Mouse (Mus musculus) skeletal muscle tissue, adult 2 months (tissue): ENCODE data around the gene Rrbp1.

Source experiments
- DNase-seq: peaks from one replicate; pipeline ENCODE4 v3.0.0-alpha.2; 2012; ENCODE audit warnings: low read depth, low spot score

Gene Rrbp1

DNA sequence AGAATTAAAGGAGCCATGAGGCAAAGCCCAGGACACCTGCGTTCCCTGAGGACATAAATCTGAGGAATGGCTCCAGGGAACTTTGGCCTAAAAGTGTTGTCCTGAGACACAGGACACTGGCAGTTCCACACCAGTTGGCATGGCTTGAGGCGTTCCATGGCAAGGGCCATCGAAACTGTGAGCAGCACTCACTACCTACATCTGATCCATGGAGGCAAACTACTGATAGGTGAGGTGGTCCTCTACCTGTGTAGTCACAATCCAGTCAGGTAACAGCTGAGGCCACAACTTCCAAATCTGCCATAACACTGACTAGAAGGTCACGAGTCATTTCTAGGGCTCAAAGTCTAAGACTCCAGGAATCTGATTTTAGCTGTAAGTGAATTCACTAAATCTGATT lies 55.3 kb downstream of the Rrbp1 start:
- DNase-seq, result no peak

DNA sequence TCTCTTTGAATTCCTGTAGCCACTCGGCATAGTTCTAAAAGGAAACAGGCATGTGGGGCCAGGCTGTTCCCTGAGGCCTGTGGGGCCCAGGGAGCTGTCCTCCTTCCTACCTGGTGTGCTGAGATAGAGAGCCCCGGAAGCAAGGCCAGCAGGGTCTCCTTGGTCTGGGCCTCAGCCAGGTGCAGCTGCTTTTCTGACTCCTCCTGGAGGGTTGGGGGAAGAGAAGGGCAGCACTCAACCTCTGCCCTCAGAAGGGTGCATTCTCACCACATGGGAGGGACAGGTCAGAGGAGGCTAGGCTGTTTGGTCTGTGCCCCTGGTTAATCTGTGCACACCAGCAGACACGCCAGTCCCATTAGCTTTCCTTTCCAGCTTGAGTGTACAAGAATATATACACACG lies 56.1 kb downstream of the Rrbp1 start:
- no peak for DNase-seq

DNA sequence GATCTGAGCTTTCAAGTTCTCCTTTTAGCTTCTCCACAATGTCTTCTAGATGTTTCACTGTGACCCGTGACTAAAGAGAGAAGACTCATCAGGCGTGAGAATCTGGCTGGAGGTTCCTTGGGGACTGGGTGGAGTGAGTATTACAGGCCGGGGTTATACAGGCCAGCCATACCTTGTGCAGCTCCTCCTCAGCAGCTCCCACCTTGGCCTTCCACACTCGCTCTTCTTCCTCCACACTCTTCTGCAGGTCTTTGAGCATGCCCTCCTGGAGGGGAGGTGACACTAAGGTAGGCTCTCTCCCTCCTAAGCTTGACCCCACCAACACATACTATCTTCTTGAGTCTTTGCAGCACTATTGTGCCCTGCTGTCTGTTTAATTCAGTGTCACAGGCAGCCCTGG lies 57.1 kb downstream of the Rrbp1 start:
- no peak for DNase-seq

DNA sequence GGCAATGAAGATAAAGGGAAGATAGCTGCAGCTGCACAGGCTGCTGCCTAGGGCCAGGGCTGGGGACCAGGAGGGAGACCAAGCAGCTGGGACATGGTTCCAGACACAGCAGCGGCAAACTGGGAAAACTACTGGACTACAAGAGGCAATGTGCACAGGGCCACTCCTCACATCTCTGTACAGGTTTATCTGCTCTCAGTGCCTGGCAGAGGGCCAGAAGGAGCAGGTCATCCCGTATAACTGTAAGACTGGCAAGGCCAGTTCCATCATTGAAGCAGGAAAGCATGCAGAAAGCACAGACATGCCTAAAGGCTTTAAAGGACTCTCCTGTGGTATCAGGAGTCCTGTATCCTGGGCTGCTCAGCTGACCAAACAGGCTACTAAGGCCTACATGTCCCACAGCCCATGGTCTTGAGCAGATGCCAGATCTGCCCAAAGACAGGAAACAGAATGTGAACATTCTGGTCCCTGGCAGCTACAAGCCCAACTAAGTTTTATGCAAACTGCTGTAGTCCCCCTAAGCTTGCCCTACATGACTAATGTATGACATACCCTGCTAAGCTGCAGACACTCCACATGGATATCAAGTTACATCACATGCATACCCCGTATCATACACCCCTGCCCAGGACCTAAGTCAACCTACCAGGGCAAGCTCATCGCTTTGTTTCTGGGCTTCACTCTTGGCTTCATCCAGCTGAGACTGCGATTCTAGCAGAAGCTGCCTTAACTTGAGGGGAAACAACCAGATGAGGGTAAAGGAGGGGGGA lies 59.3 kb downstream of the Rrbp1 start:
- DNase-seq, result no peak

DNA sequence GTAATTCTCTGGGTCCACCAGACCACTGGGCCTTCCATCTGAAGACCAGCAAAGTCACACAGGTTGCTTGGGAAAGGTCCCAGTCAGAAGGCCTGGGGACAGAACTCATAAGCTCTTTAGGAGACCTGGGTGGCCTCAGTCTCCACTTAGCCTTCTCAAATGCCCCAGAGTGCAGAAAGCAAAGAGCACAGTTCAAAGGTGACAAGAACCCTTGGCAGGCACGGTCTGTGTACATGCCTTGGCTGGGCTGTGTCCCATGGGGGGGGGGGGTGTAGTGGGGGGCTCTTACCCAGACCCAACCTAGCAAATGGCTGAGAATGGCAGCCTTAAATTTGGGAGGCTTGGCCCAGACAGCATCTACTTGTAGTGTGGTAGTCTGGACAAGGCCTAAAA lies 60.0 kb downstream of the Rrbp1 start:
- DNase-seq, result no peak

DNA sequence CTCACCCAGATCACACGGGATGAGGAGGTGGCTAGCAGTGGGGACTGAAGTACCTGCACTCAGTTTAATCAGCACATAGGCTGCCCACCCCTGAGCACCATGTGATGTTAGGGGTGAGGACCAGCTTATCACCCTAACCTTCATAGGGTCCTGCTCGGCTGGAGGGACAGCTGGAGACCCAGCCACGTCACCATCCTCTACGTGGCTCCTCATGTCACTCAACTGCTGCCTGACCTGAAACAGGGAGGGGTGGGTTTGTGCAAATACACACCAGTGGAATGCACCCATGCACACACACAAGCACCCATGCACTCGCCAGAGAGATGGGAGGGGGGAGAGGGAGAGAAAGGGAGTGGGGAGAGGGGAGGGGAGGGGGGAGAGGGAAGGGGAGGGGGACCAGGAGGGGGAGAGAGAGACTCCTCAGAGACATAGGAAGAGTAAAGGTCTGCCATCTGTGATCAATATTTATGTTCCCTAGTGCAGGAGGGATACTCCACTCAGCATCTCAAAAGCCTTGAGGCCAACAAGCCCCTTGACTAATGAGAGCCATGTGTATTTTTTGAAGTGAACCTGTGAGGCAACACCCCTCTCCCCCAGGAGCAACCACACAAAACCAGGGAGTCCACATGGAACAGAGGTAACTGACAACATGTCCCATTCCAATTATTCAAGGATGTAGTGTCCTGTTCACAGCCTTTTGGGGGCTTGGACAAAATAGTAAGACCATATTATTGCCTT lies 60.6 kb downstream of the Rrbp1 start:
- no peak for DNase-seq

DNA sequence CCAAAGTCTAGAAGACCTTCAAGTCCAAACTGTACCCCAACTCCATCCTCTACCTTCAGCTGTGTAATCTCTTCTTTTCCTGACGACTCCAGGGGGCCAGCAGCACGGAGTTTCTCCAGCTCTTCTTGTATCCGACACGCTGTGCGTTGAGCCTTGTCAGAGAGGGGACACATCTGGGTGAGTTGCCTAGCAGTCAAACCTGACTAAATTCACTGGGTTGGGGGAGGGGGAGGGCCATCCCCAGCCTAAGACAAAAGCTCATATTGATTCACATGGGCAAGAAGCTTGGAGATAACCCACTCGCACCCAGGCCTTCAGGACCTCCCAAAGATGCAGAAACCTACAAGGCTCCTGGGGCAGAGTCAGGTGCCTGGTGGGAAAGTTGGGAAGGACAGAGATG lies 61.8 kb downstream of the Rrbp1 start:
- DNase-seq, result no peak

DNA sequence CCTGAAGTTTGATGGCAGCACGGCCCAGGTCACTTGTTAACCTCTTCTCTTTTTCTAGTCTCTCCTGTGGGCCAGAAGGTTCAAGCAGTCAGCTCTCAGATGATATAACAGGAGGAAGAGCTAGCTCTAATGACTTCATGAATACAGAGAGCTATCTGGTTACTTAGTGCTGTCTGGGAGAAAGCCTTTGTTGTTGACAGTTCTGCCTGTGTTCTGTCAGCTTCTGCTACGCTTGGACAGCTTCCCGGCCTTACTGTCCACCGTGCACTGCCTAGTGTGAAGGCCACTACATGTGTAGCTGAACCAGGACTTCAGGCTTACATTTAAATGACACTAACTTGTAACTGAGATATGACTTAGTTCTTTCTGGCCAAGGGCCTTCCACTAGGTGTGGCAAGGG lies 62.6 kb downstream of the Rrbp1 start:
- DNase-seq, result no peak

DNA sequence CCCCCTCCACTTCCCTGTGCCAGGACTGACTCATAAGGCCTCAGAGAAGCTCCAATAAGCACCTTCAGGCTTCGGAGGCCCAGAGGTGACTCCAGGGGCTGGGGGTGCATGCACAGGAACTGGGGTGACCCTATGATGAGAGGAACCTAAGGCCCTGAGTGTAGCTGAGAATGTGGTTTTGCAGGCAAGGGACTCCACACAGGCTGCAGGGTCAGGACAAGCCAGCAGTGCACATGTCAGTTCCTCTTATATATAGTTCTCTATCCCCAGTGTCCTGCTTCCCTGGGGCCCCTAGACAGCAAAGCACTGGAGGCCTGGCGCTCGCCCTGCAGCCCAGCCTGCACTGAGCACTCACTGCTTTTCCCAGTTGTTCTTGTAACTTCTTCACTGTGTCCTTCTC lies 63.1 kb downstream of the Rrbp1 start:
- DNase-seq, result no peak

DNA sequence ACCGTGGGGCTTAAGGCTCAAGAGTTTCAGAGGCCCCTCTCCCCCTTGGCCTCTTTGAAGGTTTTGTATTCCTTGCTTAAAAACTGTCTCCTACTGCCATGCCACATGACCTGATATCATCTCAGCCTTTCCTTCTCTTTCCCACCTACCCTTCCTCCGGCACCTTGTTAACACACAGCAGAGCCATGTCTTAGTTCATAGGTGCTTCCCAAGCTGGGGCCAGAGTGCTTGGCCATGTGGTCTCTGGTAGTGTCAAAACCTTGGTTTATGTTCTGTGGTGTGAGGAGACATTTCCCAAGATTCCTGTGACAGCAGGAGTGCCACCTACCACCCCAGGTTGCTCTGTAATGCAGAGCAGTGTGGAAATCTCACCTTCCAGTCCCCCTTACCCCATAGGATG lies 64.7 kb downstream of the Rrbp1 start:
- no peak for DNase-seq

DNA sequence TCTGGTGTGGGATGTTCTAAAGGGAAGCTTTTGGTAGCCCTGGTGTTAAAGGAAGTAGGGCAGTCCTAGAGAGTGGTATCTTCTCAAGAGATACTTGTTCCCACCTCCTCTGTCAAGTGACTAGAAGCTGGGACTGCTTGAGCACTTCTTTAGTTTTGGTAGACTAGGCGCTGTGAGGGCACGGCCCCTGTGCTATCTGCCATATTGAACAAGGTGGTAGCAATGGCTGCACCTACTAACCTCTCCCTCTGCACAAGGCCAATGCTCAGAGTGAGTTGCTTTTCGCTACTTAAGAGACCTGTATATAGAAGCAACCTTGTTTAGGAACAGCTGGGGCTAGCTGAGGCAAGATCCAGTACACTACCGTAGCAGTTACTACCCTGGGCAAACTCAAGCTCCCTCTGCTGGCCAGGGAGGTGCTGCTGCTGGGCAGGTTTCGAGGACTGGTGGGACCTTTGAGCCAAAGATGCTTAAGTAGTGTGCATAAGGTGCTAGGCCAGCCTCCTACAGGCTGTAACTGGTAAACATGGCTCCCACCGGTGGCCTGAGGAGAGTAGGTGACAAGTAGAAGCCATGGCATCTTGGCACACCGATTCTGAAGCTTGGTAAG lies 65.5 kb downstream of the Rrbp1 start:
- DNase-seq, result no peak

DNA sequence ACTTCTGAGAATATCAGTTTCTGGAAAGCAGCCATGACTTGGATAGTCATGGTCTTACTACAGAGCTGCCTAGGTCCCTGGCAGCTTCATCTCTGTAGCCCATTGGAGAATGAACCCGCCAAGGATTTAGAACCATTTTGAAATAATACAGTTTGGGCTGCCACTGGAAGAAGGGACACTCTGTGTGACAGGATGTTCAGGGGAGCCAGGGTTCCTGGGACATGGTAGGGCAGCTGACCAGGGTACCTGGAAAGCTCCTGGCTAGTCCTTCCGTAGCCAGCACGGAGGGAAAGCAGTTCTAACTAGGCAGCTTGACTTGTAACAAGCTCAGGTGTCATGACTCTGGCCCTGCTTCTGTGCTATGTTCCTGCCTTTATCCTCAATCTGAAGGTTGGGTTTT lies 66.3 kb downstream of the Rrbp1 start:
- no peak for DNase-seq

DNA sequence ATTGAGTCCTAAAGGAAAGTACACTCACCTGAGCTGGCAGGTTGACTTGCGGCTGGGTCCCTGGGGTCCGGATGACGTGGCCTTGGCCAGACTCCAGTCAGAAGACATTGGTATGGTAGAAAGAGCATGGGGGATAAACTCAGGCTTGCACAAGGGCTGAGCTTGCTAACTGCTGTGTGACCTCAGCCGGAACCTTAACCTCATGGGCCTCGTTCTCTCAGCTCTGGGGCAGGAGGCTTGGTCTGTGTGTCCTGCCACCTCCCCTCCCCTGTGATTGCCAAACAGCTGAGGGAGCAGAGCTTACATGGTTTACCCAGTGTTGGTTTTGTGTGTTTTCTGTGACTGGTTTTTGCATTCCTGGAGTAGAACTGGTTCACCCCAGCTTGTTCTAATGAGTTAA lies 70.7 kb downstream of the Rrbp1 start:
- no peak for DNase-seq

DNA sequence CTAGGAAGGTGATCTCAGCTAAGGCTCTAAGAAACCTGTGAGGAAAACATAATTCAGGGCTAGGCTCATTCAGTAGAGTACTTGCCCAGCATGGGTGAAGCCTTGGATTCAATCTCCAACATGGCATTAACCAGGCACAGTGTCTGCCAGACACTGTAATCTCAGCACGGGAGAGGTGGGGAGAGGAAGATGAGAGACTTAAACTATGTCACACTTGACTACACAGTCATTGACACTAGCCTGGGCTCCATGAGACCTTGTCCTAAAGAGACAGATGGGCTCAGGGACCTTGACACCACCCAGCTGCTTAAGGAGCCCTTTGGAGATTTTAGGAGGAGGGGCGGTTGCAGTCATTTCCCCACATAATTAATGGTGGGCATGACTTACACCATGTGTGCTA lies 73.2 kb downstream of the Rrbp1 start:
- DNase-seq, result no peak

DNA sequence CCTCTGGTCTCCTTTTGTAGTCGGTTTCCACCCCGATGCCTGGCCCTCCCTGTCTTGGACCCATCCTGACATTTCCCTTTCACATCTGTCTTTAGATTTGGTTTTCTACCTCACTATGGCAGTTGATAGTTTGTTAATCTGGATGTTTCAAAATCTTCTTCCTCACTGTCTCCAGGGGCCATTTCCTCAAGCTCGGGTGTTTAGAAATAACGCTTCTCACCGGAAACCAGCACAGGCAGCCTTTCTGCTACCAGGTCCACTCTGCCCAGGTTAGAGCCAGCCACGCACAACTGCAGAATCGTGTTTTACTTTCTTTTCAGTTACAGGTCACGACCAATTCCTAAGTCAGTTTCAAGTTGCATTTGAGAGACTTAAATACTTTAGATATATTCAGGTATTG lies 76.6 kb downstream of the Rrbp1 start:
- no peak for DNase-seq

DNA sequence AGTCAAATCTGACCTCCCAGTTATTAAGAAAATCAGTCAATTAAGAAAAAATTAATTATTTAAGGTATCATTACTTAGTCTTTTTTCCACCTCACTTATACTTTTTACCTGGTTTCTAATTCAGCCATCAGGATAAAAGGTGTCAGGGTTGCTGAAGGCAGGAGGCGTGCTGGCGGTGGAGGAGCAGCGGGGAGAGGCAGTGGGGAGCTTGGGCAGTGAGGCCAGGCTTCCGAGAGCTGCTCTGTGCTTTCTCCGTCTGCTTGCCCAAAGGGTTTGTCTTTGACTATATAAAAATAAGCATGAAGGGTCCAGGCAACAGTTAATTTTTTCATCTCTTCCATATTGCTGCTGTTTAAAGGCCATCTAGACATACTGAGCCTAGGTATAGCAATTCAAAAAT lies 77.5 kb downstream of the Rrbp1 start:
- DNase-seq, result no peak

DNA sequence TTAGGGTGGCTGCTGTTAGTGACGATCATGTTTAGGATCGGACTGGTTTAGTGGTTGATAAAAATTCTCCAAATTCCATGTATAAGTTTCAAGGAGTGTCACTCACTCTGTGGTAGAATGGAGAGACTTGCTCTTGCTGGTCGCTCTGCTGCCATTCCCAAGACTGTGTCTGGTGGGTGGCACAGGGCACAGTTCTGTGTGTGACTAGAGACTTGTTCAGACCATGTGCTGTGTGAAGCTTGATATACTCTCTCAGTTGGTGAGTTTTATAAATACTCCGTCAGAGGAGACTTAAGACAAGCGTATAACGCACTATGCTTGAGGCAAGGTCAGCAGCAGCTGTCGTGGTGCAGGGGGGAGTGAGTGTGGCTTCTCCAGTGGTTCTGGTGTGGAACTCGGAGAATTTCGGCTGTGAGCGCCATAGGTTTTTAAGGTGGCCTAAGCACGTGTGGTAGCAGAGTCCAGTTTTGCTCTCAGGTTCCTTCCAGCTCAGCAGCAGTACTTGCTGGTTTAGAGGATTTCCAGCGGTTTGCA lies 78.7 kb downstream of the Rrbp1 start:
- DNase-seq, result peak; percentile 34

DNA sequence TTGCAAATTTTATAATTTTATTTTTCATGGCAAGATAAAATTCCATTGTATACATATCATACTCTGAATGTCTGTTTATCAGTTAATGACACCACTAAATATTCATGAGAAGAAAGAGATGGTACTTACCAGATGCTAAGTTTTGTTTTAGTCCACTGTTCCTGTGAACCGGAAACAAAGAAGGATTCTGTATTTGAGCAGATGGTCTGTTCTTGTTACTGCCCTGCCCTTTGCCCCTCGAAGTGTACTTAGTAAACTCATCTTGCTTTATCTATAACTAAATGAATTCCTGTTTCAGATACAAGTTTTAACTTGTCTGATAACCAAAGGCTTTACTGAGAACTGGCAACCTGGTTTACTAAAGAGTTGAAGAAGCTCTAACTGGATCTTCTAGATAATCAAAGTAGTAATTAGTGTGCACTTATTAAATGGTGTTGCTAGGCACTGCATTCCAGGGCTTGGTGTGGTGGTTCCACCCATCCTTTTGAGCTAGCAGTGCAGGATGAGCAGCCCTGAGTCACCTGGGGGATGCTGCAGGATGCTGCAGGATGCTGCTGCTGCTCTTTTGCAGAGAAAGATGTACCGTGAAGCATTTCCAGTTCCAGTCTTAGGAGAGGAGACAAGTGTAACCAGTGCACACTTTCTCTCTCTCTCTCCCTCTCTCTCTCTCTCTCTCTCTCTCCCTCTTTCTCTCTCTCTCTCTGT lies 81.3 kb downstream of the Rrbp1 start:
- no peak for DNase-seq

DNA sequence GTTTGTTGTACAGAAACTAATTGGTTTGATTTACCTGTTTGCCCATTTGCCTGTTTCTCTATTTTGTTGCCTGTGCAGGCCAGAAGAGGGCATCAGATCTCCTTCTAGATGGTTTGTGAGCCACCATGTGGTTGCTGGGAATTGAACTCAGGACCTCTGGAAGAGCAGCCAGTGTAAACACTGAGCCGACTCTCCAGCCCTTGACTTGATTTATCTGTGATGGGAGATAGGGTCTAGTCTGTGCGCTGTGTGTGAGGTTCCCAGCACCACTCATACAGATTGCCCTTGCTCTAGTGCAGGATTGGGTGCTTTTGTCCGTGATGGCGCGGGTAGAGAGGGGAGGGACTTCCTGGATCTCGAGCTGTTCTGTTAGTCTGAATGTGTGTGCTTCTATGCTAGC lies 85.2 kb downstream of the Rrbp1 start:
- no peak for DNase-seq

DNA sequence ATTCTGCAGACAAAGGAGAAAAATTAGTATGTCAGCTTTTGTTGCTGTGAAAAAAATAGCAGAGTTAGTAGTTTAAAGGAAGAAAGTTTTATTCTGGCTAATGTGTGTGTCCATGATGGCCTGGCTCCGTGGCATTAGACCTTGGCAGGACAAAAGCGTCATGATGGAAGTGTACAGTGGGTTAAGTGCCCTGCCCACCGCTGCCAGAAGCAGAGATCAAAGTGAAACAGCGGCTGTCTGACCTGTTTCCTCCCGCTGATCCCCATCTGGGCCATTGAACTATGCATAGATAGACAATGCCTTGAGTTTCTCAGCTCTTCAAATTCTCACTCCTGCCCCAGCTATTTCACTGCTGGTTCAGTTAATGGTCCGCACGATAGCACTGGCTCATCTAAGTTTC lies 87.0 kb downstream of the Rrbp1 start:
- DNase-seq, result no peak

DNA sequence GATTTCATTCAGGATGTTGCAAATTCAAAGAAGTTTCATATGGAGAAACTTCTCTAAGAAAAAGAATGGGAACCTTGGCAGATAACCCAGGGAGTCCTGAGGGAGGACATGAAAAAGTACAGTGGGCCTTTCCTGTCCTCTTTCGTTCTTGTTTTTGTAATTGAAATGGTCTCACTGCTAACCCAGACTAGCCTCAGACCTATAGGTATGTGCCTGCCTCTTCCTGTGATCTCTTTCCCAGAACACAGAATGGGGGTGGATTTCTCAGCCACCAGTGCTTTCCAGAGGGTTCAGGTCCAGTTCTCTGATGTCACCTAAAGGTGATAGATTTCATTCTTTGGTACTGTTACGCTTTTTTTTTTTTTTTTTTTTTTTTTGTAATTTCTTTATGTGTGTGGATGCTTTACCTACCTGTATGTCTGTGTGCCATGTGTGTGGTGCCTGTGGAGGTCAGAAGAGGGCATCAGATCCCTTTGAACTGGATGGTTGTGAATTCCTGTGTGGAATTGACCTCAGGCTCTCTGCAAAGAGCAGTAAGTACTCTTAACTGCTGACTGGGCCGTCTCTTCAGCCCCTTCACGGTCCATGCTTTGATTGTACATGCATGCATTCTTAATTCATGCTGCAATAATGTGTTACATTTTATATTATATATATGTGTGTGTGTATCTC lies 92.1 kb downstream of the Rrbp1 start:
- DNase-seq, result peak; percentile 31

DNA sequence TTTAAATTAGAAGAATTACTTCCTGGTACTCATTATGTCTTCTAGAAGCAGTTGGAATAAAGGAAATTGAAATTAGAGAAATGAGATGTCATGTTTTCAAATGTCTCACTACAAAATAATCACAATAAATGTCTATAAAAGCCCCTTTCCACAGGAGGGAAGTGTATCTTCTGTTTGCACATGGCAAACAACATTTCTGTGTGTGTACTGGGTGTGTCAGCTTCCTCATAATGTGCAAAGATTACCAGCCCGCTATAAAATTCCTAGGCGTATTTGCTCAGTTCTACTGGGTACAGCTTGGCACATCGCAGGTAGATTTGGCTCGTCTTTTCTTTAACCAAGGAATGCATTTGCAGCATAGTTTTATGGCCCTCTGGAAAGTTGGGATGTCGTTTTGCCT lies 93.4 kb downstream of the Rrbp1 start:
- no peak for DNase-seq
